Mouse (Mus musculus): ENCODE data around the gene Zmiz1.

GRCm38 (mm10) chr14:25454066-25454760 is 4.8 kb upstream of the Zmiz1 start:
- TF ChIP-seq CTCF (IDR thresholded peaks at IDR 0.05; ENCODE audit: low read depth, low read length) (no peak), POLR2A (IDR thresholded peaks at IDR 0.05; ENCODE audit: insufficient read depth, low read length) (no peak), EP300 (IDR thresholded peaks at IDR 0.05; ENCODE audit: insufficient read depth, low read depth, low read length) (no peak)
